Mouse (Mus musculus): Measurements from ENCODE around the gene Arhgap30. TPM values are rescaled to one million over a fixed set of nuclear protein-coding genes. Genes with fewer than 3 reads are reported as not detected.

Gene Arhgap30
- total RNA-seq, 2 experiments from 2014 or later = 2.0 to 2.1 TPM

GRCm38 (mm10) chr1:171446854-171447253 lies 58.1 kb downstream of the Arhgap30 start:
- DNase-seq (ENCODE audit: extremely low spot score in 1 of 2, low spot score in 2 of 2) = no peak
- intact Hi-C loops (cut with DNase I) = no loop called here

- intact Hi-C loops (cut with DNase I) = no loop called here
Observed at GRCm38 (mm10) chr1:171447692-171448091, 58.9 kb downstream of the Arhgap30 start.

GRCm38 (mm10) chr1:171450062-171450461 lies 61.3 kb downstream of the Arhgap30 start:
- intact Hi-C loops (cut with DNase I) = no loop called here
- DNase-seq (ENCODE audit: extremely low spot score in 1 of 2, low spot score in 2 of 2) = no peak

More at GRCm38 (mm10) chr1:171447692-171448091, 58.9 kb downstream of the Arhgap30 start:
- no peak for DNase-seq (ENCODE audit: extremely low spot score in 1 of 2, low spot score in 2 of 2)

- intact Hi-C loops (cut with DNase I) = no loop called here
- DNase-seq (ENCODE audit: extremely low spot score in 1 of 2, low spot score in 2 of 2) = no peak
Observed at GRCm38 (mm10) chr1:171451001-171451400, 62.2 kb downstream of the Arhgap30 start.

- intact Hi-C loops (cut with DNase I) = no loop called here
- no peak for DNase-seq (ENCODE audit: extremely low spot score in 1 of 2, low spot score in 2 of 2)
Observed at GRCm38 (mm10) chr1:171452522-171452921, 63.8 kb downstream of the Arhgap30 start.

GRCm38 (mm10) chr1:171452923-171453322 lies 64.2 kb downstream of the Arhgap30 start:
- intact Hi-C loops (cut with DNase I) = no loop called here
- DNase-seq (ENCODE audit: extremely low spot score in 1 of 2, low spot score in 2 of 2) = no peak

GRCm38 (mm10) chr1:171454926-171455325 lies 66.2 kb downstream of the Arhgap30 start:
- intact Hi-C loops (cut with DNase I) = no loop called here
- DNase-seq (ENCODE audit: extremely low spot score in 1 of 2, low spot score in 2 of 2) = no peak

GRCm38 (mm10) chr1:171457568-171457967 lies 68.8 kb downstream of the Arhgap30 start:
- no peak for DNase-seq (ENCODE audit: extremely low spot score in 1 of 2, low spot score in 2 of 2)
- intact Hi-C loops (cut with DNase I) = no loop called here

GRCm38 (mm10) chr1:171459791-171460190 lies 71.0 kb downstream of the Arhgap30 start:
- DNase-seq (ENCODE audit: extremely low spot score in 1 of 2, low spot score in 2 of 2) = no peak
- intact Hi-C loops (cut with DNase I) = no loop called here

Other genes starting within 250 kb of the Arhgap30 start
- 100 to 1,000 TPM; 200 to 210 TPM for gene Sdhc, start 238.4 kb upstream of the Arhgap30 start, total RNA-seq (2021)
- not detected for gene Mpz, start 238.2 kb upstream of the Arhgap30 start, total RNA-seq (2021)
- gene Pcp4l1, start 192.7 kb upstream of the Arhgap30 start, total RNA-seq (2021) = 10 to 100 TPM; 28.0 to 42.2 TPM
- not detected for gene Nr1i3, start 175.0 kb upstream of the Arhgap30 start, total RNA-seq (2021)
- 10 to 100 TPM; 71.4 to 71.6 TPM for gene Tomm40l, start 166.4 kb upstream of the Arhgap30 start, total RNA-seq (2021)
- gene Apoa2, start 163.9 kb upstream of the Arhgap30 start, total RNA-seq (2021) = 1 to 10 TPM; 2.5 to 3.9 TPM
- 10 to 100 TPM; 11.9 to 13.4 TPM for gene Fcer1g, start 154.6 kb upstream of the Arhgap30 start, total RNA-seq (2021)
- gene Adamts4, start 138.5 kb upstream of the Arhgap30 start, total RNA-seq (2021) = 1 to 10 TPM; 4.6 to 7.2 TPM
- 100 to 1,000 TPM; 243 to 255 TPM for gene Ndufs2, start 137.6 kb upstream of the Arhgap30 start, total RNA-seq (2021)
- gene B4galt3, start 118.6 kb upstream of the Arhgap30 start, total RNA-seq (2021) = 10 to 100 TPM; 59.7 to 64.1 TPM
- 10 to 100 TPM; 20.4 to 21.8 TPM for gene Ppox, start 107.8 kb upstream of the Arhgap30 start, total RNA-seq (2021)
- 10 to 100 TPM; 51.5 to 53.4 TPM for gene Usp21, start 101.0 kb upstream of the Arhgap30 start, total RNA-seq (2021)
- gene Ufc1, start 93.9 kb upstream of the Arhgap30 start, total RNA-seq (2021) = 100 to 1,000 TPM; 110 to 114 TPM
- 10 to 100 TPM; 34.6 to 37.8 TPM for gene Dedd, start 59.8 kb upstream of the Arhgap30 start, total RNA-seq (2021)
- 10 to 100 TPM; 38.5 to 41.0 TPM for gene Nit1, start 43.3 kb upstream of the Arhgap30 start, total RNA-seq (2021)
- 100 to 1,000 TPM in 1 of 2 experiments, 10 to 100 TPM in 1; 93.9 to 107 TPM for gene Pfdn2, start 43.3 kb upstream of the Arhgap30 start, total RNA-seq (2021)
- gene Klhdc9, start 28.2 kb upstream of the Arhgap30 start, total RNA-seq (2021) = 1 to 10 TPM; 7.1 to 7.8 TPM
- 1 to 10 TPM; 1.4 TPM for gene Nectin4, start 18.9 kb upstream of the Arhgap30 start, total RNA-seq (2021)
- 100 to 1,000 TPM; 110 to 119 TPM for gene Usf1, start 22.4 kb downstream of the Arhgap30 start, total RNA-seq (2021)
- 1 to 10 TPM; 1.5 to 2.6 TPM for gene Tstd1, start 29.9 kb downstream of the Arhgap30 start, total RNA-seq (2021)
- 1 to 10 TPM; 6.3 to 9.0 TPM for gene F11r, start 48.6 kb downstream of the Arhgap30 start, total RNA-seq (2021)
- 1 to 10 TPM; 4.6 to 5.5 TPM for gene Alyref2, start 114.5 kb downstream of the Arhgap30 start, total RNA-seq (2021)
- not detected for gene Itln1, start 146.3 kb downstream of the Arhgap30 start, total RNA-seq (2021)
- not detected for gene Cd244a, start 170.2 kb downstream of the Arhgap30 start, total RNA-seq (2021)
- gene Ly9, start 218.5 kb downstream of the Arhgap30 start, total RNA-seq (2021) = not detected